Mouse (Mus musculus) layer of hippocampus, adult 9-10 months (tissue): ENCODE data around the gene Napb.
"Not testable (repeated sequence)": the region's sequence is repeated elsewhere in the genome, so short reads cannot be mapped to it uniquely, and the experiment has no call there.

Experiments
- DNase-seq: peaks from one replicate; pipeline ENCODE4 v3.0.0; 2022; ENCODE audit warnings: low spot score

Gene Napb

DNA sequence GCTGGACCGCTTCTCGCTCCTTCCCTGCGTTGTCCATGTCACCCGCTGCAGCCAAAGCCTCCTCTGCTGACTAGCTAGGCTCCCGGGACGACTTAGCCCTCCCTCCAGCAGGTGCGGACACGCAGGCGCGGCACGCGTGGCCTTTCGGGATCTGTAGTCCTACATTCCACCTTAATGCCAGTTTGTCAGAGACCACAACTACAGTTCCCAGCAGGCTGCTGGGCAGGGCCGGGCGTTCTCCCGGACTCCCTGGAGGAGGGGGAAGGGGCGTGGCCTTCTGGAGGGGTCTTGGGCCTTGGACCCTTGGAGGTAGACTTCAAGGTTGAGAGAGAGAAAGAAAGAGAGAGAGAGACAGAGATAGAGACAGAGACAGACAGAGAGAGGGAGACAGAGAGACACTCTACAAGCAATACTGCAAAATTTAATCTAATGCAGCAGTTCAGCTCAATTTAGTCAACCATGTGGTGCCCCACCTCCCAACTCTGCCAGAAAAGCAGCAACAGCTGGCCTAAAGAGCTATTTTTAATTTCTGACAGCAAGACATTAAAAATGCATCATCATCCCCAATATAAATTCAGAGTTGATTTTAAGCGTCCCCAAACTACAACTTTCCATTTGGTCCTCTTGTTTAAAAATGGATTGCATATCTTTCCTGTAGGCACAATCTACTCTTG lies at the start of gene Napb:
TSS of gene Napb (minus strand) at position 141 of the 674 bp plus-strand sequence.
- DNase-seq, result peak; percentile 87

DNA sequence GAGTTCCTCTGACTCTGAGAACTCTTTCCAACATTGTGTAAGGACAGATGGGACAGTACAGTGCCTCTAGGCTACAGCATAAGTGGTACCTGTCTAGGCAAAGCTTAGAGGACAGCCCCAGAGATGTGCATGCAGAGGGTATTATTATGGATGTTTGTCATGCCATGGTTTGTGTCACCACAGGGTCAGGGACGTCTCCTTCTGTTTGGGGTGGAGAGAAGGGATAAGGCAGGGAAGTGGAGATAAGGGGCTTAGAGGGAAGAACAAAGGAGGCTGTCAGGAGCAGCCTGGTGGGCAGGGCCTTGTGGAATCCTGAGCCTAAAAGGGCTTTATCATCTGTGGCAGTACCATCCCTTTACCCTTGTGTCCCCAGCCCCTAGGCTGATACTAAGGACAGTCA lies 49.4 kb upstream of the Napb start, which contains the start of gene 8030411F24Rik:
TSS of gene 8030411F24Rik (plus strand) at position 301 of the 400 bp plus-strand sequence.
- DNase-seq, result no peak

DNA sequence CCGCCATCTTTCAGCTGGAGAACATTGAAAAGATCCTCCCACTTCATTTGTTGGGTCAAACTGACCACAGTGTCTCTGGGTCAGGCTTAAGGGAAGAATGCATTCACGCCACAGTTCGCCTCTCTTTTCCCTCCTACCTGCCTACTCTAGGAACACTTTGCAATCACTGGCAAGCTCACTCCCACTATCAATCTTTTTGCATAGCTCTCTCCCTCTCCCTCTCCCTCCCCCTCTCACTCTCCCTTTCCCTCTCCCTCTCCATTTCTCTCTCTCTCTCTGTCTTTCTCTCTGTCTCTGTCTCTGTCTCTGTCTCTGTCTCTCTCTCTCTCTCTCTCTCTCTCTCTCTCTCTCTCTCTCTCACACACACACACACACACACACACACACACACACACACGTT lies 39.1 kb upstream of the Napb start, which contains the start of gene Cst11:
TSS of gene Cst11 (minus strand) at position 101 of the 400 bp plus-strand sequence.
- not testable (repeated sequence) for DNase-seq

DNA sequence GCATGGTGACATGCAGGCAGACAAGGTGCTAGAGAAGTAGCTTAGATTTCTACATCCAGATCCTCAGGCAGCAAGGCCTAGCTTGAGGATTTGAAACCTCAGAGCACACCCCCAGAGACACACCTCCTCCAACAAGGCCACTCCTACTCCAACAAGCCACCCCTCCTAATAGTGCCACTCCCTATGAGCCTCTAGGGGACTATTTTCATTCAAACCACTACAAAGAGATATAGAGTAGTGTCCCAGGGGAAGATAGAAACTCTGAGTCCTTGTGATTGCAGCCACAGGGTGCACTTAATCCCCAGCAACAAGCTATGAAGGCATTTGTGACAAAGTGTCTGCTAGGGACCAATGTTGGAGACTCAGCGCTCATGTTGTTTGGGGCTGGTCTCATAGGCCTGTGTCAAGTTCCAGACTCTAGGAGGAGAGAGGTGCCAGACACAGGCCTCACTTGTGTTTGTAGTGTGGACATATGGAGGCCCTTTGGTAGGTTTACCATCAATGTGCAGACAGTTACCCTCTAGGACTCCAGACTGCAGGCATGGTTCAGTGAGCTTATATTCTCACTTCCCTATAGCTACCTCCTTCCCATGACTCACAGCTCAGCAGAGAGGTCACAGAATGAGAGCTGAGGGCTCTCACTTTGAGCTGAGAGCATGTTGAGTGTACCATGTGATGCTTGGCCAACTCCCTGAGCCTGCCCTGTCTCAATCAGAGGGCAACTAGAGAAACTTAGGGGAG lies 31.6 kb upstream of the Napb start:
- DNase-seq, result no peak

DNA sequence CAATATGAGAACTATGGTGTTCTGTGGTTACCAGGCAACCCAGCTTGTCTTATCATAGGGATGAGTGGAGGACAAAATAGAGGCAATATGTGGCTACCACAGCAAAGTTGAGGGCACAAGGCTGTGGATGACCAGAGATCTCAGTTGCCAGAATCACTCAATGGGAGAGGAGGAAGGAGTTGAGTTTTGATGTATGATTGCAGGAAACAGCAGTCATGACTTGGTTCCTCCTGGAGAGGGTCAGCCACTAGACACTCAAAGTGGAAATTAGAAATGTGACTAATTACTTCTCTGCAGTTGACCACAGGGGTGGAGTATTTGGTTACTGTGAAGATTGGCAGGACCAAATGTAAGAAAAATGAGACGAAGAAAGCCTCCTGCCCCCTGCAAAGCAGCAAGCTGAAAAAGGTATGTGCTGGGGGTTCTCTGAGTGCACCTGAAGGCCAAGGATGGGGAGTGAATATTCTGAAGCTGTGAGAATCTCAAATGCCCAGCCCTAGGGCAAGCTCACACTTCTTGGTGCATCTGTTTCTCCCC lies 22.1 kb upstream of the Napb start:
- DNase-seq, result no peak

DNA sequence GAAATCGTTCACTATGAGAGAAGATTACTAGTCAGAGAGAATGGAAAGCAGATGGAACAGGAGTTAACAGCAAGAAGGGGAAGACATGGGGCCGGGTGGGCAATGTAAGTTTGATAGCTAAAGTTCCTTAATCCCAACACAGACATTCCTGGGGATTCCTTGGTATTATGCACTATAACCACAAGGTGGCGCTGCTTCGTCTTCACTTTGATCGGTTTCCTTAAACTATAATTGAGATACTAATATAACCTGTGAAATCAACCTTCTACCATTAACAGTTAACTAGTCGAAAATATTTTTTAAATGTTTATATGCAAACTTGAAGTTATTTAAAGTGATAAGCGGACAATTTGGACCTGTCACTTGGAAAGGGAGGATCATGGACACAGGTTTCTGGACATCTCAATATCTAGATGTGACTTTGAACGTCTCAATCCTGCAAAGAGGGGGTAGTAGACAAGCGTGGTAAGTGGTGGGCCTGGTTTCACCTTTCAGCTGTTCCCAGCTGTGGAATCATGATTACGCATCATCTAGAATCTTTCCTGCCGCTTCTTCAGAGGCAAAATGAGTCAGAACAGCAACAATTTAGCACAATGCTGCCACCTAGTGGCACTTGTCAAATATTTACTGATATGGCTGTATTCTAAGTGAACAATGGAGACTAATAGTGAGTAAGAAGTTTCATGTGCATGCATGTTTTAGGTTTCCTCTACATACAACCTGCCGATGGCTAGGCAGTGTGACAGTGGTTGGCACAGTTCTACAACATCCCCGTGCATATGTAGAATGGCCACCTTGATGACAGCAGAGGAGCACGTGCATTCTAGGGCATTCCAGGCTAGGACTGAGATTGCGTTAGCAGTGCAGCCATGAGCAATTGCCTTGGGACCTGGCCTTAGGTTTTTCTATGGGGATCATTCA lies 19.9 kb upstream of the Napb start:
- DNase-seq, result peak; percentile 79

DNA sequence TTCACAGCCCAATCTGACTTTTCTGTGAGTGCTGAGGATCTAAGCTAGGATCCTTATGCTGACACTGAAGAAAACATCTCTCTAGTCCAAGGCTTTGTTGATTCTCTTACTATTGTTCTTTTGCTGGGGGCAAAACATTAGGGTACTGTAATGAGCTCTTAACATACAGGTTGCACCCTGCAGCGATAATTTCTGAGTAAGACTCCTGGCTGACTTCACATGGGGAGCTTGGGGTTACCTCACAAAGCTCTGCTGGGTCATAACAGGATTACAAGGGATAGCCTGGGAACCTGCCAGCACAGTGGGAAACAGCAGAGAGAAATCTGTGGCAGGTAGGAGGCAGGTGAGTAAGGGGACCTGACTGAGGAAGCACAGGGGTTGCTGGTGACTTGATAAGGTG lies 17.8 kb upstream of the Napb start, which contains the start of gene Cstl1:
TSS of gene Cstl1 (plus strand) at position 301 of the 400 bp plus-strand sequence.
- DNase-seq, result no peak

DNA sequence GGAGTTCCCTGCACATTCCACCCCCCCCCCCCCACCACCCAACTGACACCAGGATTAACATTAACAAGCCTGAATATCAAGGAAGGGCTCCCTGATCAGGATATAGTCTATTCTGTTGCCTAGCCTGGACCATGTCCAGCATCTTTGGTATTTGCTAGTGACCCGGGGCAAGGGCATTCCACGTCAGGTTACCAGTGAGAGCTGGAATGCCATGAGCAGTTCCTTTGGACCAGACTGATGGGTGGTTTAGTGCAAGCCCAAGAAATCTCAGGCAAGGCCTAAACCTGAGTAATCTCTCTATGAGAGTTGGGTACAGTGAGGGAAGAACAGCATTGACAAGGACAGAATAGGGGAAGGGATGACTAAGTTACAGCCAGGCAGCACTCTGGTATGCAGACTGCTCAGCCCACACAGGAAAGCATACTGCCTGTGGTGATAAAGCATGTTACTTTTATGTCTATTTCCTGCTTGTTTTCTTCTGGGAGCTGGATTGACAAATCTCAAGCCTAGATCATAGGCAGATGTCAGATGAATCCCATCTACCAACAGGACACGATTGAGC lies 11.7 kb upstream of the Napb start:
- DNase-seq, result no peak

DNA sequence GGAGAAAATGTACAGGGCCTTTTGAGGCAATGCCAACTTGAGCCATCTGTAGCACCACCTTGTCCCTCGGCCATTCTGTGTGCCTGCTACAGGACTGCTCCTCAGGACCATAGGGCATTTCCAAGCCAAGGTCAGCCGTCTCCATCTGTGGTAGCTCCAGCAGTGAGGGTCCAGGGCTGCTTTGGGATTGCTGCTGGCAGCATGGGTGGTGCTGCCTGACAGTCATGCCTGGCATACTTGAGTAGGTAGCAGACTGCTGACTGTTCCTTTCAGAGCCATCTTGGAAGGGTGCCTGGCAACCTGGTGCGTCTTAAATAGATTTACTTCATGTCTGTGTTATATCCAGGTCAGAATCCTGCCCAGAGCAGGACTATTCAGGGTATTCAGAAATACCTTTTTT lies 10.7 kb upstream of the Napb start:
- DNase-seq, result no peak

DNA sequence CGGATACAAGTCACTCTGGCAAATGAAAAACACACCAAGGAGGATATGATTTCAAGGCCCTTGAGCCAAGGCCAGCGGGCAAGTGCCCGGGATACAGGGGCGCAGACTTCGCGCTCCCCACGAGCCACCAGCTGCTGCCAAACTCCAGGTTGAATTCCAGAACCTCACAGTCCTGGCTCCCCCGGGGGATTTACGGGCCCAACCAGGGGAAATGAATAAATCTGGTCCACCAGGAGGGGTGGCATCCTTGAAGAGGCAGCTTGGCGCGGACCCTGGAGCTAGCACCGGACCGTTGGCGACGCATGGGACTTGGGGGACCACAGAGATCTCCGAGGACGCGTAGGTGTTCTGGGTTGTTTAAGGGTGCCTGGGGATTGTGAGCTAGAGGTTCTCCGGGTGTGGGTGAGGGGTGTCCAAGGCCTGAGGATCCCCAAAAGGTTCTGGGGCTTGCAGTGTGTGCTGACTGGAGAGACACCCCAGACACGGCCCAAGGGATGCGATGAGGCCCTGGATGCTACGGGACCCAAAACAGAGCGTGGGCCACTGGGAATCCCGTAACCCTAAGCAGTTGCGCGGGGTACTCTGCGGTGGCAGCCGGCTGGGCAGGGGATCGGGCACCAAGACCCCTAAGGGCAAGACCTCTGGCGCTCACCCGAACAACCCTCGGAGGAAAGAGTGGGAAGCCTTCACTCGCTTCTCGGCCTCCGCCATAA lies 497 bp downstream of the Napb start:
- DNase-seq, result no peak

DNA sequence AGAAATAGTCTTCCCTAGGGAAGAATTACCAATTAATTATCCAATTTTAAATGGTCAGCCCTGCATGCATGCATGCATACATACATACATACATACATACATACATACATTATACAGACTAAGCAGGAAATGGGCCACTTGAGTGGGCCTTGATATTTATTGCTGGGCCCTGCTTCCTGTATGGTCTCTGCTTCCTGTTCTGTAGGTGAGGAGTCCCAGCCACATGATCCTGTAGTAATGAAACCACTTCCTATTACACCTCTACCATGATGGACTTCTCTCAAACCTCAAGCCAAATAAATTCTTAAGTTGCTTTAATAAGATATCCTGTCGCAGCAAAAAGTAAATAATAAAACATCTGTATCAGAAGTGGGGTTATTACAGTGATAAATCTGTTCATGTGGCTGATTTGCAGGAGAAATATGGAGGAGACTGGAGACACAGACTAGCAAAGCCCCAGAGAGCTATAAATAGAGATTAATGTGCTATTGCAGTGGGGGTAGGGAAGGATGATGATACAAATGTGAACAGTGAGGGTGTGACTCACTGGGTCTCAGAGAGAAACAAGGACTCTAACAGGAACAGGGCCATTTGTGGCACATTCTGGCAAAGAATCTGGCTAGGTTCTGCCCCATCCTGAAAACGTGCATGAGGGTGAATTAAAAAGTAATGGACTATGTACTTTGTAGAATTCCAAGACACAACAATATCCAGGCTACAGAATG lies 12.8 kb downstream of the Napb start:
- no peak for DNase-seq

DNA sequence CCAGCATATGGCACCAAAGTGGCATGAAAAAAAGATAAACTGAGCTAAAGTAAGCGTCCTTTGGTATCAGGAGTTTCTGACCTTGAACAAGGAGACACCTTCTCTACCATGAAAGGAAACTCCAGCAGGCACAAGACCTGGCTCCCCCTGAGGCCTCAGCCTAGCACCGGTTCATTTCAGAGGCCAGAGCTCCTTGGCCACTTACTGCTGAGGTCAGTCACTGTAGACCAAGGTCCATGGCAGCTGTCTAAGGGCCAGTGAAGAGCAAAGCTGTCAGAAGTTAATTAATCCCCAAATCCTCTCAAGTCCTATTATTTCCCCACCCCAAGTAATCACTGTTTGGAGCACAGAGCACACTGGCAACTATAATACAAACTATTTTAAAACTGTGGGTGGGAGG lies 15.2 kb downstream of the Napb start:
- no peak for DNase-seq

DNA sequence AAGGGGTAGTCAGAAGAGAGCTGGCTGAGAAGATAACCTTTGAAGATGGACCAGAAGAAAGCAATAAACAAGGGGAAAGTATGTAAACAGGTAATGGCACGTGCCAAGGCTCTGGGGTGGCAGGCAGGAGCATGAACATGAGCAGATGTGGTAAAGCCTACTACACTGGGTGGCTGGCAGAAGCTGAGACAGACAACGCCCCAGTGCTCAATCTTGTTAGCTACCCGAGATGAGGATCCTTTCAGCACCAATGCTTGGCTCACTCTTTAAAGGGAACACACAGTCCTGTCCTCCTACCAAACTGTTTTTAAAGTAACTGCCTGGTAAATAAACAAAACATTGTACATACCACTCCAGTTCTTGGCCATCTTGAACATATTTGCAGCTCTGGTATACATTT lies 19.9 kb downstream of the Napb start:
- DNase-seq, result no peak

DNA sequence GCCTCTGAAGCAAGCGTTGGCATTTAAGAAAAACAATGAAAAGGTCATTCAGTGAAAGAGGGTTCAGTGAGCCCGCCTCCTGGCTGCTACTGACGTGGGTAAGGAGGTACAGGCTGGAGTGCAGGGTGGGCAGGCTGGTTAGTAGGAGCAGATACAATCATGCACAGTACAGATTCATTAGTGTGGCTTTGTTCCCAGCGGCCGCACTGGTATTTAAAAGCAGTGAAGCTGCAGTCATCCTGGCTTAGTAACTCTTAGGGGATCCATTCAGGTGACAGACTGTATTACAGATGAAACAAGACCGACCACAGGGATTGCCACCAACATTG lies 25.1 kb downstream of the Napb start:
- no peak for DNase-seq

DNA sequence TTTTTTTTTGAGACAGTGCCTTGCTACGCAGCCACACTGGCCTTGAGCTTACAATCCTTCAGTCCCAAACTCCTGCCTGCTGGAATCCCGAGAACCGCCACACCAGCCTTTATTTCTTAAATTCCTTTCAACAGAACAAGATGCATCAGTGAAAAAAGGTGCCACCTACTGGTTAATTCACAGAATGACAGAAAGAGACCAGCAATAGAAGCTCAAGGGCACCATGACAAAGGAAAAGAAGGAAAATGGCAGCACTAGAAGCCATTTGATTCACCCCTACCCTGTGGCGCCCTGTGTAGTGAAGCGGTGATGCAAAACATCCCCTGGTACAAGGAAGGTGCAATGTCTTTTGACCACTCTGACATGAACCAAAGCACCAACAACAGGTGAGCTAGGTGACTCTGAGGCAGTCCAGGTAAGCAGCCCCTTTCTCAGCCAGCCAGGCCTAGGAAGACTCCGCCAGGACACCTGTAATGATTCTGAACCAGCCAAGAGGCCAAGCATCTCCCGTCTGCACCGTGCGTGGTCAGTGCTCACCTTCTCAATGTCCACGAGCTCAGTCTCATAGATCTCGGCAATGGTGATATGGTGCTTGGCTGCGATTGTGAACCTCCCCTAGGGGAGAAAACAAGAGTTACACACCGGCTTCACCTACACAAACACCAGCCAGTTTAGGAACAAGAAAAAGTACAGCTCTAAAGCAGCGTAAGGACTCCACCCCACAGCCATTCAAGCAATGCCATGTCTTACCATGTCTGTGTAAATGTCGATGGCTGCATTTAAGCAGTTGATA lies 25.7 kb downstream of the Napb start:
- no peak for DNase-seq

DNA sequence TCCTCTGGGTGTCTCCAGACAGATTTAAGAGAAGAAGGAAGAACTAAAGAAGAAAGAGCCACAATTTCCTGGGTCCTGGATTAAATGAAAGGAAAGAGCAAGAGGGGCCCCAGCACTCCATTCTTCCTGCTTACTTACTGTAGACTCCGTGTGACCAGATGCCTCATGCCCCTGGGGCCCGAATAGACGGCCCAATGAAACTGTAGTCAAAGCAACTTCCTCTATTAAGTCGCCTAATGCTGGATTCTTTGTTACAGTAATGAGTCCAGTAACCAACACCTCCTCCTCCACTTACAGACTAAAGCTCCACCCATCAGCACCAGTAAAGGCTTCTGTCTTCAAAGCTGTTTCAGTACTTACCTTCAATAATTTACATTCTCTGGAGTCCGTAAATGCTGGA lies 33.7 kb downstream of the Napb start:
- no peak for DNase-seq

DNA sequence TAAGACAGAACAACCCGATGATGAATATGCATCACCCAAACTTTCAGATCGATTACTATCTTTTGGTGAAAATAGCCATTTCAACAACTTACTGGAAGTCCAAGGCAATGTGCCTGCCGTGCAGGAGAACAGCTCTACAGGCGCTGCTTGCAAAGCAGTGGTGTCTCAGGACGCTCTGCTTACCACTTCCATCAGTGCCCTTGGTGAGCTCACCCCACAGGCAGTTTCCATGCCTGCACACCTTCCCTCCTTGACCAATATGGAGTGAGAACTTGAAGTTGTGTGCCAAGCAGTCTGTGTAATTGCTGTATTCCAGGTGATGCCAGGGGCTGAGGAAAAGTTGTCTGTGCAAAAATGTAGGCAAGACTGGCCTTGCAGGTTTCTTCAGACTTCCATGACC lies 41.5 kb downstream of the Napb start:
- DNase-seq, result no peak

DNA sequence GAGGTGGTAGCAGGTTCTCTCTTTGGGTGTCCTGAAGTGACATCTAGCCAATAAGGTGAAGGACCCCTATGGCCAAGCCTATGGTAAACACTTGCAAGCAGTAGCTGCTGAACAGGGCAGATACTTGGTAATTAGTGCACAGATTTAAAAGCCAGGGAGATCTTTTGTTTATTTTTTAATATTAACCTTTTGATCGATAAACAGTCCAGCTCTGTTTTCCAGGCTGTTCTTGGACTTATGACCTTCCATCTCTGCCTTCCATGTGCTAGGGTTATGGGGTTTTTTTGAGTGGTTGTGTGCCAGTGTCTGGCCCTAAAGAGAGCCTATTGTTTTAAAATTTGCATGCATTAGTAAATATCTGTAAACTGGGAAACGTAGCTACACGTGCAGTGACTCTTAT lies 42.0 kb downstream of the Napb start:
- no peak for DNase-seq

DNA sequence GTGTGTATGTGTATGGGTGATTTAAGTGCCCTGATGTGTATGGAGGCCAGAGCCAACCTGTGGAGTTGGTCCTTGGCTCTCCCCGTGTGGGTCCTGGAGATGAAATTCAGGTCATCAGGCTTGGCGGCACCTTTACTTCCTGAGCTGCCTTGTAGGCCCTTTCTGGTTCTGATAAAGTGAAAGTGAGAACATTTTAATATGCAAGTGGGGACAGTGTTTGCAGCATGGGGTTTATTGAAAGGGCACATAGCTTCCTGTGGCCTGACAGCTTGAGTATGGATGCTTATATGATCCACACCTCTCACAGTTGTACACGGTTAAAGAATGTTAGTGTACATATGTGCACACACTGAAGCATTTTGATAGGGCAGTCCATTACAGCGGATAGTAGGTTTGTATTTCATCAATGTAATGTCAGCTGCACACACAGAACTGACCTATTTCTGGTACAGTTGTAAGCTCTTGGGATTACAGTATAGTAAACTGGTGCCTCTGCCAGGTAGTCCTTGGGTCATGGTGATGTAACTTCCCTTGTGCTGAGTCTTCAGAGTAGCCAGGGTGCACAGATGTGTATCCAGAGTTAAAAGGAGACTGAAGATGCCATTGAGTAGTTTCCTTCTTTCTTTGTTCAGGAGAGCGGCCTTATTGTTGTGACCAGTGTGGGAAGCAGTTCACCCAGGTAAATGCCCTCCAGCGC lies 42.7 kb downstream of the Napb start:
- DNase-seq, result no peak
